Mouse (Mus musculus) liver, postnatal 0 days (tissue): ENCODE results near the gene Gm20388. TPM values are rescaled to one million over a fixed set of nuclear protein-coding genes. Genes with fewer than 3 reads are reported as not detected.
A peak's percentile ranks its signal among the peaks of the same experiment; 100 is the strongest.

Experiments
- ATAC-seq: fragments of 200-750 bp; cut with Nextera tagmentation; 2 replicates; pipeline ENCODE4 v1.8.0; 2017; ENCODE audit warnings: mild to moderate bottlenecking, moderate library complexity
- DNase-seq: peaks from one replicate; pipeline ENCODE4 v3.0.0-alpha.2; 2016
- H3K27ac ChIP-seq: fragments of 300-500 bp; sonication (generic); 2 replicates; pipeline ENCODE4 v1.5.1; 2014; ENCODE audit warnings: antibody characterized with exemption, moderate library complexity, mild to moderate bottlenecking, low read depth
- H3K27me3 ChIP-seq: fragments of 300-500 bp; sonication (generic); 2 replicates; pipeline ENCODE4 v1.6.1; 2014; ENCODE audit warnings: low read length, control low read depth, mixed read lengths; ENCODE audit not compliant: insufficient read depth
- H3K36me3 ChIP-seq: fragments of 300-500 bp; sonication (generic); replicated peaks from 2 replicates; pipeline ENCODE4 v1.6.1; 2014; ENCODE audit warnings: mild to moderate bottlenecking, control low read depth, low read length, moderate library complexity, mixed read lengths; ENCODE audit not compliant: insufficient read depth
- H3K4me1 ChIP-seq: fragments of 300-500 bp; sonication (generic); 2 replicates; pipeline ENCODE4 v1.6.1; 2014; ENCODE audit warnings: antibody characterized with exemption, mild to moderate bottlenecking, control low read depth; ENCODE audit not compliant: insufficient read depth
- H3K4me2 ChIP-seq: fragments of 300-500 bp; sonication (generic); 2 replicates; pipeline ENCODE4 v1.6.1; 2014; ENCODE audit warnings: low read depth, mild to moderate bottlenecking, low read length, moderate library complexity, mixed read lengths
- H3K4me3 ChIP-seq: fragments of 300-500 bp; sonication (generic); 2 replicates; pipeline ENCODE4 v1.5.1; 2014; ENCODE audit warnings: low read depth, low read length
- H3K9ac ChIP-seq: fragments of 300-500 bp; sonication (generic); replicated peaks from 2 replicates; pipeline ENCODE4 v1.6.1; 2014; ENCODE audit warnings: mild to moderate bottlenecking, moderate library complexity
- H3K9me3 ChIP-seq: fragments of 300-500 bp; sonication (generic); 2 replicates; pipeline ENCODE4 v1.6.1; 2016; ENCODE audit warnings: mild to moderate bottlenecking, control low read depth, low read length, mixed read lengths
- CTCF ChIP-seq: sonication (generic); IDR thresholded peaks from 2 replicates; pipeline ENCODE4 v1.5.1; 2016; ENCODE audit warnings: antibody characterized with exemption, low read depth
- EP300 ChIP-seq: IDR thresholded peaks from 2 replicates; pipeline ENCODE4 v1.6.1; 2016; ENCODE audit warnings: antibody characterized with exemption, low read depth, mild to moderate bottlenecking
- WGBS: fragments of 180-500 bp; shearing (Covaris S2); extraction: QIAGEN DNeasy Blood & Tissue Kit; methylation state at CpG from one replicate; pipeline ENCODE4 v1.1.7; 2014; ENCODE audit not compliant: insufficient replicate concordance; 5-methylcytosine and 5-hydroxymethylcytosine counted together
- polyA plus RNA-seq: library from polyadenylated mRNA; unstranded; fragments of >200 nt; fragmentation: Nextera tagmentation; extraction: Ambion mirVana; gene quantifications from 2 replicates; pipeline ENCODE4 v1.2.1, GENCODE M21; 2015

The Gm20388 gene
- polyA plus RNA-seq, 1 experiment from 2014 or later = not detected

DNA sequence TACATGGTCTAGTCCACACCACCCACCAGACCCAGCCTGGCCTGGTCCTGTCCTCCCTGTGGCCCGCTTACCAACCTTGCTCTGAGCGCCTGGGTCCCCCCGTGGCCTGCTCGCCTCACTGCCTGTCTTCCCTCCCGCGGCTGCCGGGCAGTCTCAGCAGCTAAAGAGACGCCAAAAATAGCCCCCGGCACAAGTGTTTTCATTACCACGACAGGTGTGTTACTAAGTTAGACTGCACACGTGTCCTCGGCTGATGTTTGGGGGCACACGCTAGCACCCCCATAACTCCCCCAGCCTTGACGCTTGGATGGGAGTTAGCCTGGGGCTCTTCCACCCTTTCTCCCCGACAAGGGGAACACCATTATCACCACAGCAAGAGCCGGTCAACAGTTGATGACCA lies 2735.7 kb downstream of the Gm20388 start:
- Histone ChIP-seq H3K9me3 (no peaks in the 10 kb centered on the region), H3K4me1 (no peaks in the 10 kb centered on the region), H3K27ac (no peak overlapping the region), H3K27me3 (no peaks in the 10 kb centered on the region), H3K9ac (no peak overlapping the region), H3K4me3 (no peak overlapping the region), H3K36me3 (peaks cover 11% of the 10 kb centered on the region), H3K4me2 (no peak overlapping the region)
- no peak for TF ChIP-seq EP300
- no peak for TF ChIP-seq CTCF
- no peak for DNase-seq
- WGBS = 77% methylated on average over 16 of the region's 16 CpGs
- ATAC-seq = no peak

DNA sequence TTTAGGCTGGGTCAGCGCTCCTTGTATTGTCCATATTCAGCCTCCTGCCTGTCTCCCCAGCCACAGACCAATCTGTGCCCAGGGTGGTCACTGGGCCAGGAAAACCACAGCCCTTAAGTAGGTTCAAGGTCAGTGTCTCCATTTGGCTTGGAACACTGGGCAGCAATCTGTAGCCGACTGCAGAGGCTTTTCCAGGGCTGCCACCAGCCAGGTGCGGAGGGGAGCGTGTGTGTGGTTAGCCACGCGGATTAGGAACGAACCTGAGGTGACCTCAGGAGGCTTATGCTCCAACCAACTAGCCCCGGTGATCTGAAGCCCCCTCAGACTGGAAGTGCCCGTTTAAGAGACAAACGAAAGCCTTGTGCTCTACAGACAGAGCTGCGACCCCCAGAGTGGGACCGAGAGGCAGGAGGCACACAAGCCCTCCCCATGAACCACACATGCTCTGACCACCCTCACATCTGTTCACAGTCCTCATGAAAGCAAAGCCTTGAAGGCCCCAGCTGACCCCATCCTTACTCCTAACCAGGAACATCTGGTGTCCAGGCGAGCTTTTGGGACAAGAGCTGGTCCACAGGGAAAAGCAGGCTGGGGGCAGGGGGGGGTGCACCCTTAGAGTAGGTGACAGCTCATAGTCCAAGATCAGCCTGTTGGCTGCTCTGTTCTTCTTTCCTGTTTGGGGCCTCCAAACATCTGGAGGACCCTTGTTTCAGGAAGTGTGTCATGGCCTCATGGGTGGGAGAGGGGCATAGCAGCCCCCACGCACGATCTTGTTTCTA lies 2737.7 kb downstream of the Gm20388 start:
- no peak for DNase-seq
- no peak for ATAC-seq
- Histone ChIP-seq H3K27ac (no peak overlapping the region), H3K4me1 (no peaks in the 10 kb centered on the region), H3K36me3 (peaks cover 11% of the 10 kb centered on the region), H3K27me3 (no peaks in the 10 kb centered on the region), H3K4me2 (no peak overlapping the region), H3K9ac (no peak overlapping the region), H3K4me3 (no peak overlapping the region), H3K9me3 (no peaks in the 10 kb centered on the region)
- no peak for TF ChIP-seq EP300
- no peak for TF ChIP-seq CTCF
- 80% methylated on average over 15 of the region's 15 CpGs for WGBS

DNA sequence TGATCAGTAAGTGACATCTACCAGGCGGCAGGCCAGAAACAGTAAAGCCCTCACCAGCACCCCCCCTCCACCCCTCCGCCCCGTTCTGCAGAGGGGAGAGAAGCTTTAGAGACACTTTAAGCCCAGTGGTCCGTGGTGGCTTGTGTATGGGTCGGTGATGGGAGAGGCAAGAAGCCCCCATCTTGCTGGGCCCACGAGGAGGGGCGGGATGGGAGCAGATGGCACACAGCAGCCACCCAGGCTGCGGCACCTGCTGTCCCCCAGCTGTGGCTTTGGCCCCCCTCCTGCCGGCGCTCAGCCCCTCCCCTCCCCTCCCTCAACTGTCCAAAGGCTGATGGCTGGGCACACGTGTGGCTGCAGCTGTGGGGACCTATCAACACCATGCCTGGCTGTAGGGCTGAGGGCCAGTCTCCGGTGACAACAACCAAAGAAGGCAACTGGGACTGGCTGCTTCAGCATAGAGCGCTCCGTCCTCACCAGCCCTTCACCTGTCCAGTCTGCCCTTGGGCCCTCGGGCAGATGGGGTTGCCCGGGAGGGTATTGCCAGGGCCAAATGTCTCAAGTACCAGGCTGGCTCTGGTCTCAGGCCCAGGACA lies 2740.8 kb downstream of the Gm20388 start:
- Histone ChIP-seq H3K4me1 (peaks cover 2% of the 10 kb centered on the region; the same call in 1 of the 2 replicates), H3K9ac (no peak overlapping the region), H3K27me3 (no peaks in the 10 kb centered on the region), H3K9me3 (no peaks in the 10 kb centered on the region), H3K4me2 (no peak overlapping the region), H3K4me3 (no peak overlapping the region), H3K27ac (no peak overlapping the region), H3K36me3 (peaks cover 9% of the 10 kb centered on the region)
- 76% methylated on average over 15 of the region's 16 CpGs for WGBS
- ATAC-seq (peak; percentile 24; the same call in 1 of the 2 replicates), DNase-seq (peak; percentile 54)
- no peak for TF ChIP-seq EP300
- TF ChIP-seq CTCF = no peak

DNA sequence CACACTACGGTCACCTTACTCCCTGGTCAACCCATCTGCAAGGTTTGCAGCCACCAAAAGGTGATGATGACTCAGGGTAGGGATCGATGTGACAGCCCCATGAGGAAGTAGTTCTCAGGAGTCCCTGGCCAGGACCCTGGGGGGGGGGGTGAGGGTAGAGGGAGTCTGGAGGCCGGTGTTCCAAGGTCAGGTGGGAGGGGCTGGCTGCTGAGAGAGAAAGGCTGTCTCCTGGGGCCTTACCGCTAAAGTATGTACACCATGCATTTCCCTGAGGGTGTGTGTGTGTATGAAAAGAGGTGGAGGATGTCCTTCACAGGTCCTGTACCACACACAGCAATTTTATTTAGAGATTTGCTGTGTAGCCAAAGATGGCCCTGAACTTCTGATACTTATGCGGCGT lies 2742.0 kb downstream of the Gm20388 start:
- ATAC-seq (no peak), DNase-seq (no peak)
- Histone ChIP-seq H3K4me3 (no peak overlapping the region), H3K36me3 (peaks cover 6% of the 10 kb centered on the region), H3K4me2 (no peak overlapping the region), H3K27ac (no peak overlapping the region), H3K9me3 (no peaks in the 10 kb centered on the region), H3K9ac (no peak overlapping the region), H3K27me3 (no peaks in the 10 kb centered on the region), H3K4me1 (peaks cover 2% of the 10 kb centered on the region; the same call in 1 of the 2 replicates)
- TF ChIP-seq EP300 (no peak), CTCF (no peak)
- 62% methylated on average over 6 of the region's 6 CpGs for WGBS

DNA sequence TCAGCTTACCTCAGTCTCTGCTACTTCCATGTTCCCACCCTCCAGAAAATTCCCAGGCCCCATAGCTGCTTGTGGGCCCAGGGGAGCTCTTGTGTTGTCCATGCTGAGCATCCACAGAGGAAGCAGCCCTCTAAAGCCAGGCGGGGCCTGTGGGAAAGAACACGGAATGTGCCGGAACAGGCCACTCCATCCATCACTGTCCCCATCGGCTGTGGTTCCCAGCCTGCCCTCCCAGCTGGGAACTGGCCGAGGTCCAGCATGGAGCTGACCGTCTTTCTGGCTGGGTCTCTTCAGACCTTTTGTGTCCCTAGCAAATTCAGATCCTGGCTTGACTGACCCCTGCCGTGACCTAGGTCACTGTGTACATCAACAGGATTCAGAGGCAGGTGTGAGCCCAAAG lies 2744.1 kb downstream of the Gm20388 start:
- no peak for DNase-seq
- no peak overlapping the region for H3K9ac ChIP-seq

More for the DNA sequence above, 2744.1 kb downstream of the Gm20388 start:
- no peak overlapping the region for H3K4me2 ChIP-seq
- no peak overlapping the region for H3K4me3 ChIP-seq
- H3K27me3 ChIP-seq = no peaks in the 10 kb centered on the region
- no peaks in the 10 kb centered on the region for H3K9me3 ChIP-seq
- no peaks in the 10 kb centered on the region for H3K36me3 ChIP-seq
- no peak overlapping the region for H3K27ac ChIP-seq
- TF ChIP-seq EP300 = no peak
- no peak for TF ChIP-seq CTCF
- ATAC-seq = no peak
- WGBS = 68% methylated on average over 7 of the region's 7 CpGs
- peaks cover 2% of the 10 kb centered on the region; the same call in 1 of the 2 replicates for H3K4me1 ChIP-seq
